Comparison of ENCODE assay signal across 24 mouse cellular contexts in genomic region chr10:36818867-36819266, GRCm38 (mm10).
"Had no signal": no experiment of that assay in that cellular context is flagged by ENCODE, and none has a peak within 500 bp of the region (broad histone marks: within the 10 kb centered on the region; RNA-seq: fewer than 3 reads in every experiment).

No protein-coding gene starts in this region.

- H3K27ac ChIP-seq: embryonic facial prominence, embryonic 10.5 days; embryonic facial prominence, embryonic 12.5 days; embryonic facial prominence, embryonic 13.5 days; embryonic facial prominence, embryonic 15.5 days; forebrain, embryonic 10.5 days; forebrain, embryonic 12.5 days; forebrain, embryonic 13.5 days; forebrain, embryonic 15.5 days; gastrocnemius, adult 2 months; heart, adult 2 months; heart, embryonic 10.5 days had no signal

- H3K36me3 ChIP-seq: embryonic facial prominence, embryonic 10.5 days; embryonic facial prominence, embryonic 12.5 days; embryonic facial prominence, embryonic 13.5 days; embryonic facial prominence, embryonic 15.5 days; forebrain, embryonic 10.5 days; forebrain, embryonic 12.5 days; forebrain, embryonic 15.5 days; heart, embryonic 10.5 days had no signal

- H3K4me3 ChIP-seq: embryonic facial prominence, embryonic 10.5 days; embryonic facial prominence, embryonic 12.5 days; embryonic facial prominence, embryonic 13.5 days; embryonic facial prominence, embryonic 15.5 days; erythroblast, embryonic 14.5 days; forebrain, embryonic 10.5 days; forebrain, embryonic 12.5 days; forebrain, embryonic 13.5 days; forebrain, embryonic 15.5 days; gastrocnemius, adult 2 months; heart, adult 2 months; heart, embryonic 10.5 days had no signal

- DNase-seq: cerebellum, adult 9-10 months; cerebellum, adult 9-11 months; cerebellum, postnatal 10 days; cerebellum, postnatal 25 days; cerebellum, postnatal 36 days; embryo, embryonic 11 days; forebrain, postnatal 0 days; gastrocnemius, adult 2 months; gastrocnemius, postnatal 10 days; gastrocnemius, postnatal 14 days; gastrocnemius, postnatal 25 days; gastrocnemius, postnatal 36 days; heart, adult 18-20 months; heart, adult 2 months had no signal

- H3K4me1 ChIP-seq: embryonic facial prominence, embryonic 10.5 days; embryonic facial prominence, embryonic 12.5 days; embryonic facial prominence, embryonic 13.5 days; embryonic facial prominence, embryonic 15.5 days; forebrain, embryonic 10.5 days; forebrain, embryonic 12.5 days; forebrain, embryonic 13.5 days; forebrain, embryonic 15.5 days; heart, embryonic 10.5 days had no signal

- H3K9me3 ChIP-seq: embryonic facial prominence, embryonic 10.5 days; embryonic facial prominence, embryonic 13.5 days; embryonic facial prominence, embryonic 15.5 days; forebrain, embryonic 10.5 days; forebrain, embryonic 12.5 days; forebrain, embryonic 13.5 days; forebrain, embryonic 15.5 days; heart, embryonic 10.5 days had no signal

- H3K27me3 ChIP-seq: embryonic facial prominence, embryonic 12.5 days; embryonic facial prominence, embryonic 13.5 days; embryonic facial prominence, embryonic 15.5 days; forebrain, embryonic 12.5 days; forebrain, embryonic 13.5 days; forebrain, embryonic 15.5 days had no signal

- H3K9ac ChIP-seq: embryonic facial prominence, embryonic 12.5 days; embryonic facial prominence, embryonic 13.5 days; embryonic facial prominence, embryonic 15.5 days; forebrain, embryonic 12.5 days; forebrain, embryonic 13.5 days; forebrain, embryonic 15.5 days; forebrain, postnatal 0 days had no signal

- H3K4me2 ChIP-seq: embryonic facial prominence, embryonic 12.5 days; embryonic facial prominence, embryonic 13.5 days; embryonic facial prominence, embryonic 15.5 days; forebrain, embryonic 12.5 days; forebrain, embryonic 13.5 days; forebrain, embryonic 15.5 days had no signal
